Mouse (Mus musculus) heart, adult 18-20 months (tissue): ENCODE data around the gene Gm4303. TPM values are rescaled to one million over a fixed set of nuclear protein-coding genes. Genes with fewer than 3 reads are reported as not detected.
"Not testable (repeated sequence)": the region's sequence is repeated elsewhere in the genome, so short reads cannot be mapped to it uniquely, and the experiment has no call there.

Experiments used
- DNase-seq, 2 experiments: peaks; one replicate each; pipeline ENCODE4 v3.0.0; 2021 to 2022; ENCODE audit warnings: mixed read lengths in 1 of 2
- long read RNA-seq, 2 experiments: library from polyadenylated mRNA; stranded (forward); transcript quantifications; one replicate each; pipeline ENCODE4 v2.0.0; 2021
- total RNA-seq, 2 experiments: library from RNA; stranded (reverse); gene quantifications; 2 replicates each; pipeline ENCODE4 v1.2.3; 2021

Gene Gm4303
- not detected for total RNA-seq
- long read RNA-seq, experiment 1: 0 reads
- long read RNA-seq, experiment 2: 0 reads

GRCm38 (mm10) chr10:100345672-100346071 lies at the start of gene Gm4303:
Gene Gm4303, plus strand, starts transcription at chr10:100345972.
- DNase-seq: not testable (repeated sequence)

- no peak for DNase-seq
Measured at GRCm38 (mm10) chr10:100296105-100296504, 49.7 kb upstream of the Gm4303 start.

- not testable (repeated sequence) for DNase-seq
Measured at GRCm38 (mm10) chr10:100300106-100300505, 45.7 kb upstream of the Gm4303 start.

- not testable (repeated sequence) for DNase-seq
Measured at GRCm38 (mm10) chr10:100335376-100335775, 10.4 kb upstream of the Gm4303 start, which contains the start of gene Gm4301. Gene Gm4301, plus strand, starts transcription at chr10:100335676.

GRCm38 (mm10) chr10:100340536-100340935 lies 5.2 kb upstream of the Gm4303 start, which contains the start of gene Gm4302:
Gene Gm4302, plus strand, starts transcription at chr10:100340836.
- not testable (repeated sequence) for DNase-seq

- DNase-seq: not testable (repeated sequence)
Measured at GRCm38 (mm10) chr10:100350793-100351192, 5.0 kb downstream of the Gm4303 start, which contains the start of gene Gm4305. Gene Gm4305, plus strand, starts transcription at chr10:100351093.

- peak; percentile 2 for DNase-seq
Measured at GRCm38 (mm10) chr10:100356841-100357240, 11.1 kb downstream of the Gm4303 start.

- not testable (repeated sequence) for DNase-seq
Measured at GRCm38 (mm10) chr10:100361038-100361437, 15.3 kb downstream of the Gm4303 start, which contains the start of gene Gm4307. Gene Gm4307, plus strand, starts transcription at chr10:100361338.

- DNase-seq: not testable (repeated sequence)
Measured at GRCm38 (mm10) chr10:100382460-100382859, 36.7 kb downstream of the Gm4303 start, which contains the start of gene Gm4312. Gene Gm4312, minus strand, starts transcription at chr10:100382560.

Other genes starting within 250 kb of the Gm4303 start
- not detected for gene Gm4301, start 10.3 kb upstream of the Gm4303 start, total RNA-seq
- gene Gm4302, start 5.1 kb upstream of the Gm4303 start, total RNA-seq: not detected
- not detected for gene Gm4305, start 5.1 kb downstream of the Gm4303 start, total RNA-seq
- not detected for gene Gm4307, start 15.4 kb downstream of the Gm4303 start, total RNA-seq
- gene Gm4312, start 36.6 kb downstream of the Gm4303 start, total RNA-seq: not detected
- gene Tmtc3, start 141.4 kb downstream of the Gm4303 start, total RNA-seq: 10 to 100 TPM; 14.1 to 17.2 TPM
- 1 to 10 TPM; 3.3 to 4.7 TPM for gene Cep290, start 141.6 kb downstream of the Gm4303 start, total RNA-seq
- 1 to 10 TPM; 7.0 to 7.1 TPM for gene 4930430F08Rik, start 244.5 kb downstream of the Gm4303 start, total RNA-seq
- not detected for gene 1700017N19Rik, start 244.5 kb downstream of the Gm4303 start, total RNA-seq